Mouse (Mus musculus): ENCODE results near the gene Car3. TPM values are rescaled to one million over a fixed set of nuclear protein-coding genes. Genes with fewer than 3 reads are reported as not detected.
"Not testable (repeated sequence)": the region's sequence is repeated elsewhere in the genome, so short reads cannot be mapped to it uniquely, and the experiment has no call there.

Gene Car3
- under 1 TPM; 0.41 to 0.67 TPM for total RNA-seq (2021)
- long read RNA-seq, experiment 1, transcript Car3-201 (7 exons, 1,679 nt), result major isoform, 5 of 5 reads
- long read RNA-seq, experiment 1, partial matches to known transcripts, result 0 of 5 reads
- long read RNA-seq, experiment 1, other reads (novel, unspliced or antisense), result 0 of 5 reads
- long read RNA-seq, experiment 2, partial matches to known transcripts, result 0 of 1 reads
- long read RNA-seq, experiment 2, other reads (novel, unspliced or antisense), result 0 of 1 reads

DNA sequence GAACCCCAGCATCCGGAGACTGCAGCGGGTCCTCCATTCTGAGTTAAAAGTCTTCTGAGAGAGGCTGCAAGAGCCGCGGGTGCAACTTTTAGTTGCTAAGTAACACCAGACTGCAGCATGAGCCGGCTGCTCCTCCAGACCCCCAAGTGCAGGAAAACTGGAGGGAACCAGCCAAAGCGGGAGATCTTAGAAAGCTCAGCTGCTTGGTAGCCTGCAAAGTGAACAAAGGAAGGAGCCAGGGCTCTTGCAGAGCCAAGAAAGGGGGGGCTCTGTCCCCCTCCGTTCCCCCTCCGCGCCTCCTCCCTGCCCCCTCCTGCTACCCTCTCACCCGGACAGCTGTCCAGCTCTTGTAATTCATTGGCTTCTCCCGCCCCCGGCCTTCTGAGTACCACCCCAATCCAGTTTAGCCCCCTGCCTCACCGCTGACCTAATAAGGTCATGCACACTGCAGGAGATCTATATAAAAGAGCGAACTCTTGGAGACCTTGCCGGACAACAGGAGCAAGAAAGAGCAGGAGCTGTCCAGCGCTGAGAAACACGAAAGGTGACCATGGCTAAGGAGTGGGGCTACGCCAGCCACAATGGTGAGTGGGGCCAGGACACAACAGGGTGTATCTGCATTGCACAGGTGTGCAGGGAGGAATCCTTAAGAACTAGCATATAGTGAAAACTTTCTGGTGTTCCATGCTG lies at the start of gene Car3:
TSS of gene Car3 (plus strand) at position 491 of the 690 bp plus-strand sequence.
- no peak for DNase-seq (ENCODE audit: low spot score in 2 of 2)

- not testable (repeated sequence) for DNase-seq (ENCODE audit: low spot score in 2 of 2)
These were observed 47.9 kb upstream of the Car3 start for GRCm38 (mm10) chr3:14815396-14815795.

GRCm38 (mm10) chr3:14819844-14820504 lies 43.3 kb upstream of the Car3 start:
- DNase-seq (ENCODE audit: low spot score in 2 of 2), result no peak

GRCm38 (mm10) chr3:14828896-14829295 lies 34.4 kb upstream of the Car3 start:
- no peak for DNase-seq (ENCODE audit: low spot score in 2 of 2)

DNA sequence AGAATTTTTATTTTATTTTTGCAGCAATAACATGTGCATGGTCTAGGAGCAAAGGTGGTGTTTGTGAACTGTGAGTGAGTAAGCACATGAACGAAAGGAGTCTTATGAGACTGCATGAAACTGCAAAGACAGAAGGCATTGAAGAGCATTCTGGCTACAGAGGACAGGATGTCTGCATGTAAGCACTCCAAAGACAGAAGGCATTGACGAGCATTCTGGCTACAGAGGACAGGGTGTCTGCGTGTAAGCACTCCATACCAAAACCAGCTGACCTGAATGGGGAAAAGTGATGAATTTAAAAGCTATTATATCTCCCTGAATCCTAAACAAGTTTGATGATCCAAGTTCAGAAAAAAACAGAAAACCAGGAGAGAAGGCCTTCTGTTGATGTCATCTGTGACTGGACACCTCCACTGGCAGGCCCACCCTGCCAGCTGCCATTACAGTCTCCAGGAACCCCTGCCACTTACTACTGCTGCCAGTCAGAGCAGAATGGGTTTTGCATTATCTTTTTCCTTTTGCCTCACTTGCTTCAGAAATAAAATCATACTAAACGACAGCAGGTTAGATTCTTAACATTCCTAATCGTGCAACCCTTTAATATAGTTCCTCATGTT lies 32.0 kb upstream of the Car3 start:
- peak; percentile 9 to 53 for DNase-seq (ENCODE audit: low spot score in 2 of 2)

DNA sequence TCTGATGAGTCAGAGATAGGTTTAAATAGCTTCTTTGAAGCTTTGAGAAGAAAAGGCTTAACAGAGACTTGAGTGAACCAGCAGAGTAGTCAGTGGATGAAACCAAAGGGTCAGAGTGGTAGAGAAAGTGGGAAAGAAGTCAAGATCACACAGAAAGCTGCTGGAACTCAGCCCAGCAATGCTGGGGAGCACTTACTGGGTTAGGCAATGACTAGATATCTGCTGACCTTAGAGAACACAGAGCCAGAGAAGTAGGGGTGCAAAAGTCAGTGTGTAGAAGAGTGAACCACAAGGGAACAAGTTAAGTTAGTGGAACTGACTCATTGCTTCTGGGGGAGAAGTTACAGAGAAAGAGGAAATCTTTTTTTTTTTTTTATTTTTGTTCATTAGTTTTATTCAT lies 30.5 kb upstream of the Car3 start:
- no peak for DNase-seq (ENCODE audit: low spot score in 2 of 2)

DNA sequence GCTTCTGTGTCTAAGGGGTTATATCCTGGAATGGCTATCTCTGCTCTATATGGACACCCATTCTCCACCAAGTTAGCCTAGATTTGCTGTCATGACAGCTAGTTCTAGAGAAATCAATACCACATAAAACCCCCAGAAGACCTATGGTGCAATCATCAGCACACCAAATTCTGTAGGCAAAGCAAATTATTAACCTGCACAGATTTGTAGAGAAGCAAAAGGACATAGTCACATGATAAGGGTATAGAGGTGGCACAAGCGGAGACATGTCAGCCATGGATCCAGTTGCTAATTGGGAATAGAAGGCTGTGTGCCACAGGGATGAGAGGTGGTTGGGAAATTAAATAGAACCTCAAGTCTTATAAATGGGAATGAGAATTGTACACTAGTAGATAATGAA lies 24.4 kb upstream of the Car3 start:
- no peak for DNase-seq (ENCODE audit: low spot score in 2 of 2)

- no peak for DNase-seq (ENCODE audit: low spot score in 2 of 2)
These were observed 23.7 kb upstream of the Car3 start for GRCm38 (mm10) chr3:14839466-14840118.

GRCm38 (mm10) chr3:14848587-14849254 lies 14.6 kb upstream of the Car3 start:
- no peak for DNase-seq (ENCODE audit: low spot score in 2 of 2)

DNA sequence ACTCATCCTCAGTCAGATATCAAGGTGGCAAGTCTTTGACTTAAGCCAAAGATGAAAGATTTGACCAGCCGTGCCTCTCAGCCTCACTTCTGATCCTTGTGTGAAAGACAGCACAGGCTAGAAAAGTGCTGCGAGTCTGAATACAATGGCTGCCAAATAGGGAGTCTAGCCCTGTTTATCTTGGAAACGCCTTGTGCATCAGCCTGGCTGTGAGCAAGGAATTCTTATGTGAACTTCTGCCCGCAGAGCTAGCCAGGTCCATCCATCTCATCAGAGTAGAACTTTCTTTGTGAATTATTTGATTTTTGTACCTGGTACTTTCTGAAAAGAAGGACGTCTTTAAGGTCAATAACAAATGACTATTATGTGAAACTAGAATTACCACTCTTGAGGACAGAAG lies 9.3 kb upstream of the Car3 start:
- DNase-seq (ENCODE audit: low spot score in 2 of 2), result no peak

- no peak for DNase-seq (ENCODE audit: low spot score in 2 of 2)
These were observed 8.9 kb upstream of the Car3 start for GRCm38 (mm10) chr3:14854446-14854845.

GRCm38 (mm10) chr3:14857874-14858273 lies 5.4 kb upstream of the Car3 start:
- DNase-seq (ENCODE audit: low spot score in 2 of 2), result no peak

DNA sequence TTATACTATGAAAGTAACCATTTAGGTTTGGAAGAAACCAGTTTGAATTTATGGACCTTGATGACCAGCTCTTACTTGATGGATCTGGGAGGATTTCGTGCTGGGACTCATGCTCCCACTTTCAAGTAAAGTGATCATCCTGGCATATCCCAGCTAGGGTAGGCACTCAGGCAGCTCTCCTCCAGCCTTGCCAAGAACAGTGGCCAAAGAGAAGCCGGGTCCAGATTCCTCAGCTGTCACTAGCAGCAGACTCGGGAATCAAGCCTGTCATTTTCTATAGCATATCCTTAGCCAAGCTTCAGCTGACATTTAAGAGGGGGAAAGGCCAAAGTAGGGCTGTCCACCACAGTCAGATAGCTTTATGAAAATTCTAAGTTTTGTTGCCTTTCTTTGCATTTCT lies 3.0 kb upstream of the Car3 start:
- peak in 1 of 2 experiments; percentile 24 for DNase-seq (ENCODE audit: low spot score in 2 of 2)

DNA sequence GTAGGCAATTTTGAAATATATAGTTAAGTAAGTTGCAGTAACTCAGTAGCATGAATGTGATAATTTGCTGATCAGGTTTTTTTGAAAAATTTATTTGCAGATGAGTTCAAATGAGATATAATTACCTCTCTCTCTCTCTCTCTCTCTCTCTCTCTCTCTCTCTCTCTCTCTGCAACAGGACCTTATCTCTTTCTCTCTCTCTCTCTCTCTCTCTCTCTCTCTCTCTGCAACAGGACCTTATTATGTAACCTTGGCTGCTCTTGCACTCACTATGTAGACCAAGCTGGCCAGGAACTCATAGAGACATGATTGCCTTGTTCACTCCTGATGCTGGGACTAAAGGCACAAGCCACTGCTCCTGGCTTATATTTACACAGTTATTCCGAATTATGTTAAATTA lies 2.1 kb upstream of the Car3 start:
- DNase-seq (ENCODE audit: low spot score in 2 of 2), result no peak

DNA sequence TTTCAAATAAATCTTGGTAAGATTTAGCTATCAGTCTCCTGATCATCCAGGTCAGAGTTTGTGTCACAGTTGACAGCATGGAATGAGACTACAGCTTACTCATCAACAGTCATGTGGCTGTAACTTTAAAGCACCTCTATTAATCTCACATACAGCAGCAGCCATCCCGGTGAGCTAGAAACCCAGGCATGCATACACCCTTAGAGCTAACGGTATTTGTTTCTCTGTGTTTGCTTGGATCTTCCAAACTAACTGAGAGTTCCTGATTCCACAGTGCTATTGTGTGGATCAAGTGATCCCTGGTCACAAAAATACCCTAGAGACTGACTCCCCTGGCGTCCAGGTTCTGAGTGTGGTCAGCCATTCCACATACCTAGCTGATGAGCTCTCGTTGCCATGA lies 1.5 kb upstream of the Car3 start:
- no peak for DNase-seq (ENCODE audit: low spot score in 2 of 2)

DNA sequence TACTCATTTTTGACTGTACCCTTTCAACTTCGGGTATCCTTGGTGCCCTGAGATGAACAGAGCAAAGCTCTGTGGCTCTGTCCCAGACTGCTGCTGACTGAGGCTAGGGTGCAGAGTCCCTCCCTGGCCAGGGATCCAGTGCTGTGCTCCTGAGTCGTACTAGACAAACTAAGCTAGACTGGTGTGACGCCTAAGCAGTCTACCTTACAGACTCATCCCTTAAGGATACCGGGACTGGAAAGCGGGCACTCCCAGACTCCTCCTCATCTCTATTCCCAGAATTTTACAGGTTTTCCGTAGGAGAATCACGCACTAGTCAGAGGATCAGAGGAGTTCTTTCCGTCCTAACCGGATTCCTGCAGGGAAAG lies 674 bp upstream of the Car3 start:
- DNase-seq (ENCODE audit: low spot score in 2 of 2), result no peak

DNA sequence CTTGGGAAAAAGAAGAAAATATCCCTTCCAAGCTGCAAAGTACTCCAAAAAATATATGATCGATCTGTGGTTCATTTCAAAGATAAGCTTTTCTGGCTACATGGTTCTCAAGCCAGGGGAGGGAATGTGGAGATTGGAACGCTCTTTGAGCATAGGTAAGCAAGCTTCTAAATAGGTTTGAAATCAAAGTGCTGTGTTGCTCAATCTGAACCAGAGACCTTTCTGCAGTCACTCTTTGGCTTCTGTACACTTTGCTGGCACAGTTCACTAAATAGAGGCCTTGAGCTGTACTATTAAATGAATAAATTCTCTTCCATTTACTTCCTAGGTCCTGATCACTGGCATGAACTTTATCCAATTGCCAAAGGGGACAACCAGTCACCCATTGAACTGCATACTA lies 610 bp downstream of the Car3 start:
- DNase-seq (ENCODE audit: low spot score in 2 of 2), result no peak

DNA sequence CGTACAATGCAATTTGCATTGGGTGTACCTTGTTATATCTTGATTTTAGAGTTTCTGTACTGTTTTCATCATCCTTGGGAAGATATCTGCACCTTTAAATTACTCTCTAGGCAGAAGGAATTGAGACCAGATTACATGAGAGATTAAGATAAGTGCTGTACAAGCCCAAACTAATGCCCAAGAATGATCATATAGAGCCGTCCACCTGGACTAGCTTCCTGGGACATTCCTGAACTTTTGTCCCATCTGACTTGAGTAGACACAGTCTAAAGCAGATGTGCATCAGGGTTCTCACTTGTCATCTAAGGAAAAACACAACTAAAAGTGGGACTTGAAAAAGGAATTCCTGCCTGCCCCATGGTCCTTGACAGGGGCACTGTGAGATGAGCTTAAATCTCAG lies 2.6 kb downstream of the Car3 start:
- DNase-seq (ENCODE audit: low spot score in 2 of 2), result no peak

DNA sequence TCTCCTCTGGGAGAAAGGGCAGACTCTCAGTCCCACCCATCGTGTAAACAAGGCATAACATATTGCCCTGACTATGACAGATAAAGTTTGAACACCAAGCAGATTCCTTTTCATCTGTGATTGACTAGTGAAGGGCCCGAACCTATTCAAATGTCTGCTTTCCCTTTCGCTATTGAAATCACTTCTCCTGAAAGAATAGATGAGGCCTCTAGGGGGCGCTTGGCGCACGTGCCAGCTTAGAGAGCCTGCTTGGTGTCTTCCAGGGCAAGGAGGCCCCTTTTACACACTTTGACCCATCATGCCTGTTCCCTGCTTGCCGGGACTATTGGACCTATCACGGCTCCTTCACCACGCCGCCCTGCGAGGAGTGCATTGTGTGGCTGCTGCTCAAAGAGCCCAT lies 6.5 kb downstream of the Car3 start:
- DNase-seq (ENCODE audit: low spot score in 2 of 2), result peak; percentile 46 to 67

DNA sequence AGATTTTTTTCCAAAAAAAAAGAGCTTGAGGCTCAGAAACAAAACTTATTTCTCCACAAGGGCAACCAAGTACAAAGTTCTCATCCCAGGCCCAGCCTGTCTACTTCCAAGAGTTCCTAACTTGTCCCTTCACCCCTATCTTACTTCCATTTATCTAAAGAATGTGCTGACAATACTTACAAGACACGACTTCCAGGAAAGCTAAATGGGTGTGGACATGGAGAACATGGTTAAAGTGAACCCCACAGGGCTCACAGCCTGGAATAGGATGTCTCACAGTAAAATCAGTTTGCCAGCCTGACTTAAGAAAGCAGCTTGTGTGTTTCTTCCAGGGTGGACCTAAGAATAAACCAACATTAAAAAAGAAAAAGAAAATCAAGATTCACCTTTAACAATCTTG lies 7.2 kb downstream of the Car3 start:
- no peak for DNase-seq (ENCODE audit: low spot score in 2 of 2)

- no peak for DNase-seq (ENCODE audit: low spot score in 2 of 2)
These were observed 8.1 kb downstream of the Car3 start for GRCm38 (mm10) chr3:14871386-14871785.
